Mouse (Mus musculus): ENCODE data around the gene Adm2. TPM values are rescaled to one million over a fixed set of nuclear protein-coding genes. Genes with fewer than 3 reads are reported as not detected.
A peak's percentile ranks its signal among the peaks of the same experiment; 100 is the strongest.

The Adm2 gene
- polyA plus RNA-seq, 1 experiment from 2014 or later = 1.4 TPM

- Histone ChIP-seq H3K36me3 (peaks cover 84% of the 10 kb centered on the region), H3K27me3 (replicated peaks) (no peaks in the 10 kb centered on the region), H3K27ac (no peak overlapping the region), H3K9me3 (no peaks in the 10 kb centered on the region), H3K4me3 (replicated peaks) (no peak overlapping the region), H3K4me2 (replicated peaks) (no peak overlapping the region), H3K9ac (no peak overlapping the region), H3K4me1 (replicated peaks) (no peaks in the 10 kb centered on the region)
- WGBS = 88% methylated on average over 4 of the region's 4 CpGs
- ATAC-seq = no peak
These were observed 42.6 kb downstream of the Adm2 start for GRCm38 (mm10) chr15:89365141-89365551.

DNA sequence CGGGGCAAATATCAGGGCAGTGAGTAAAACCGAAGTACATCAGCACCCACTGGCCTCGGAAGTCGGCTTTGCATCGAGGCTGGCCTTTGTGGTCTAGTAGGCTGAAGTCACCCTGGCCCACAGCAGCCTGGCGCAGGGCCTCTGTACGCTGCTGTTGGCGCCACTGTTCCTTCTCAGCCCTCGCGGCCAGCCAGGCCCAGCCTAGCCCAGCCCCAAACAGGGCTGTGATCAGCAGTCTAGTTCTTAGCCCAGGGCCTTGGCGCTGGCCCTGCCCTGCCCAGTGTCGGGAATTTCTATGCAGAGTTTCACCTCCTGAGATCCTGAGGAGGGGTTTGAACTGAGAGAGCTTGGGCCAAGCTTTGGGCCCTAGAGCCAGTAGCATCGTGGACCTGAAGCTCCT is 49.5 kb downstream of the Adm2 start:
- 87% methylated on average over 13 of the region's 13 CpGs for WGBS
- no peaks in the 10 kb centered on the region for H3K9me3 ChIP-seq
- no peak for ATAC-seq
- no peak overlapping the region for H3K4me2 ChIP-seq (replicated peaks)
- H3K4me3 ChIP-seq (replicated peaks) = no peak overlapping the region
- no peak overlapping the region for H3K27ac ChIP-seq
- peaks cover 51% of the 10 kb centered on the region for H3K36me3 ChIP-seq
- H3K9ac ChIP-seq = no peak overlapping the region
- H3K4me1 ChIP-seq (replicated peaks) = peaks cover 13% of the 10 kb centered on the region
- H3K27me3 ChIP-seq (replicated peaks) = peaks cover 9% of the 10 kb centered on the region; the same call in 1 of the 2 replicates

DNA sequence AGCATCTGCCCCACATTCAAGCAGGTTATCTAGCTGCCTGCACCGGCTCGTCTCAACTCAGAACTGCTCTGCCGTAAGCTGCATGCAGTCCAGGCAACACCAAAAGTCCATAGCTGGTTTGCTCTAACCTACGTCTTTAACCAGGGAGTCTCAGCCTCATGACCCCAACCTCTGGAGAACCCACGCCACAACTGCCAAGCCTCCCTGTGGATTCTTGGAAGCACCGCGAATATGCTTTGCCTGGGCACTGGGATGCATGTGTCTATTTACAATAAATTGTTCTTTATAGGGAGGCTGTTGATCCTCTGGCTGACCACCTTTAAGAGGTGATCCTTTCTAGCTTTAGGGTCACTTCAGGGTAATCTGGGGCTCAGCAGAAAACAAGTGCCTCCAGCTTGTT is 50.0 kb downstream of the Adm2 start:
- H3K4me1 ChIP-seq (replicated peaks) = peaks cover 18% of the 10 kb centered on the region
- peak overlapping the region; percentile 80 for H3K9ac ChIP-seq
- peaks cover 48% of the 10 kb centered on the region for H3K36me3 ChIP-seq
- no peaks in the 10 kb centered on the region for H3K9me3 ChIP-seq
- ATAC-seq = no peak
- peak overlapping the region; percentile 86 for H3K4me2 ChIP-seq (replicated peaks)
- H3K4me3 ChIP-seq (replicated peaks) = peak overlapping the region; percentile 75; the same call in 1 of the 2 replicates
- H3K27me3 ChIP-seq (replicated peaks) = peaks cover 14% of the 10 kb centered on the region
- 80% methylated on average over 7 of the region's 7 CpGs for WGBS
- no peak overlapping the region for H3K27ac ChIP-seq

- peak overlapping the region; percentile 80 for H3K9ac ChIP-seq
- peaks cover 41% of the 10 kb centered on the region for H3K36me3 ChIP-seq
- H3K27ac ChIP-seq = peak overlapping the region; percentile 93
- peak overlapping the region; percentile 75 for H3K4me3 ChIP-seq (replicated peaks)
- under 1% methylated on average over 35 of the region's 35 CpGs for WGBS
- H3K9me3 ChIP-seq = no peaks in the 10 kb centered on the region
- peak; percentile 88 for ATAC-seq
- peaks cover 23% of the 10 kb centered on the region for H3K4me1 ChIP-seq (replicated peaks)
- H3K4me2 ChIP-seq (replicated peaks) = peak overlapping the region; percentile 86
- H3K27me3 ChIP-seq (replicated peaks) = peaks cover 21% of the 10 kb centered on the region
These were observed 50.7 kb downstream of the Adm2 start for GRCm38 (mm10) chr15:89373027-89373761.

- H3K36me3 ChIP-seq = peaks cover 36% of the 10 kb centered on the region
- peaks cover 29% of the 10 kb centered on the region for H3K4me1 ChIP-seq (replicated peaks)
- peak within 1 kb of the TSS; percentile 75 for H3K4me3 ChIP-seq (replicated peaks)
- ATAC-seq = peak; percentile 91
- peak within 1 kb of the TSS; percentile 80 for H3K9ac ChIP-seq
- peak within 1 kb of the TSS; percentile 86 for H3K4me2 ChIP-seq (replicated peaks)
- WGBS = under 1% methylated on average over 42 of the region's 42 CpGs
- H3K27ac ChIP-seq = peak within 1 kb of the TSS; percentile 93
- H3K9me3 ChIP-seq = no peaks in the 10 kb centered on the region
- H3K27me3 ChIP-seq (replicated peaks) = peaks cover 27% of the 10 kb centered on the region
These were observed 51.3 kb downstream of the Adm2 start, which contains the start of gene Sco2 for GRCm38 (mm10) chr15:89373762-89374248. TSS of gene Sco2 (minus strand) at chr15:89373846.

Other genes starting within 250 kb of the Adm2 start
- gene Trabd, start 247.6 kb upstream of the Adm2 start, polyA plus RNA-seq (2015; fragmentation: Nextera tagmentation; extraction: Ambion mirVana) = 46.4 and 56.6 TPM in 2 replicates
- 15.9 and 17.6 TPM in 2 replicates for gene Selenoo, start 233.6 kb upstream of the Adm2 start, polyA plus RNA-seq (2015; fragmentation: Nextera tagmentation; extraction: Ambion mirVana)
- gene Tubgcp6, start 199.6 kb upstream of the Adm2 start, polyA plus RNA-seq (2015; fragmentation: Nextera tagmentation; extraction: Ambion mirVana) = 10.5 and 12.6 TPM in 2 replicates
- 20.3 and 20.8 TPM in 2 replicates for gene Hdac10, start 194.0 kb upstream of the Adm2 start, polyA plus RNA-seq (2015; fragmentation: Nextera tagmentation; extraction: Ambion mirVana)
- gene Mapk12, start 182.0 kb upstream of the Adm2 start, polyA plus RNA-seq (2015; fragmentation: Nextera tagmentation; extraction: Ambion mirVana) = 3.6 and 4.2 TPM in 2 replicates
- 5.8 and 6.0 TPM in 2 replicates for gene Mapk11, start 173.1 kb upstream of the Adm2 start, polyA plus RNA-seq (2015; fragmentation: Nextera tagmentation; extraction: Ambion mirVana)
- 107 and 118 TPM in 2 replicates for gene Plxnb2, start 141.9 kb upstream of the Adm2 start, polyA plus RNA-seq (2015; fragmentation: Nextera tagmentation; extraction: Ambion mirVana)
- 12.1 and 13.1 TPM in 2 replicates for gene Dennd6b, start 126.2 kb upstream of the Adm2 start, polyA plus RNA-seq (2015; fragmentation: Nextera tagmentation; extraction: Ambion mirVana)
- gene Ppp6r2, start 111.2 kb upstream of the Adm2 start, polyA plus RNA-seq (2015; fragmentation: Nextera tagmentation; extraction: Ambion mirVana) = 21.6 and 23.9 TPM in 2 replicates
- gene Sbf1, start 7.4 kb upstream of the Adm2 start, polyA plus RNA-seq (2015; fragmentation: Nextera tagmentation; extraction: Ambion mirVana) = 35.1 and 38.8 TPM in 2 replicates
- gene Miox, start 11.7 kb downstream of the Adm2 start, polyA plus RNA-seq (2015; fragmentation: Nextera tagmentation; extraction: Ambion mirVana) = 0.32 and 0.36 TPM in 2 replicates
- gene Lmf2, start 32.9 kb downstream of the Adm2 start, polyA plus RNA-seq (2015; fragmentation: Nextera tagmentation; extraction: Ambion mirVana) = 55.2 and 58.0 TPM in 2 replicates
- gene Ncaph2, start 33.0 kb downstream of the Adm2 start, polyA plus RNA-seq (2015; fragmentation: Nextera tagmentation; extraction: Ambion mirVana) = 131 and 138 TPM in 2 replicates
- 10.4 and 12.8 TPM in 2 replicates for gene Sco2, start 51.1 kb downstream of the Adm2 start, polyA plus RNA-seq (2015; fragmentation: Nextera tagmentation; extraction: Ambion mirVana)
- 1.4 and 1.5 TPM in 2 replicates for gene Tymp, start 54.3 kb downstream of the Adm2 start, polyA plus RNA-seq (2015; fragmentation: Nextera tagmentation; extraction: Ambion mirVana)
- 0.37 and 0.67 TPM in 2 replicates for gene Odf3b, start 56.6 kb downstream of the Adm2 start, polyA plus RNA-seq (2015; fragmentation: Nextera tagmentation; extraction: Ambion mirVana)
- not detected in 2 replicates for gene Klhdc7b, start 62.2 kb downstream of the Adm2 start, polyA plus RNA-seq (2015; fragmentation: Nextera tagmentation; extraction: Ambion mirVana)
- 0.72 TPM in 1 of 2 replicates, not detected in the other for gene Syce3, start 87.8 kb downstream of the Adm2 start, polyA plus RNA-seq (2015; fragmentation: Nextera tagmentation; extraction: Ambion mirVana)
- 0.47 and 0.69 TPM in 2 replicates for gene Cpt1b, start 103.1 kb downstream of the Adm2 start, polyA plus RNA-seq (2015; fragmentation: Nextera tagmentation; extraction: Ambion mirVana)
- 2.5 and 2.8 TPM in 2 replicates for gene C730034F03Rik, start 106.9 kb downstream of the Adm2 start, polyA plus RNA-seq (2015; fragmentation: Nextera tagmentation; extraction: Ambion mirVana)
- gene Gm44502, start 107.0 kb downstream of the Adm2 start, polyA plus RNA-seq (2015; fragmentation: Nextera tagmentation; extraction: Ambion mirVana) = not detected in 2 replicates
- gene Chkb, start 107.2 kb downstream of the Adm2 start, polyA plus RNA-seq (2015; fragmentation: Nextera tagmentation; extraction: Ambion mirVana) = 52.6 and 61.8 TPM in 2 replicates
- 4.1 and 4.5 TPM in 2 replicates for gene Mapk8ip2, start 131.2 kb downstream of the Adm2 start, polyA plus RNA-seq (2015; fragmentation: Nextera tagmentation; extraction: Ambion mirVana)
- gene Arsa, start 154.7 kb downstream of the Adm2 start, polyA plus RNA-seq (2015; fragmentation: Nextera tagmentation; extraction: Ambion mirVana) = 22.5 and 26.0 TPM in 2 replicates
- gene Shank3, start 176.9 kb downstream of the Adm2 start, polyA plus RNA-seq (2015; fragmentation: Nextera tagmentation; extraction: Ambion mirVana) = 1.2 and 1.3 TPM in 2 replicates
- not detected in 2 replicates for gene Acr, start 245.6 kb downstream of the Adm2 start, polyA plus RNA-seq (2015; fragmentation: Nextera tagmentation; extraction: Ambion mirVana)

Data from intestine, embryonic 15.5 days (tissue).